Mouse (Mus musculus) liver, adult 2 months (tissue): ENCODE measurements at regions not wholly inside any gene's neighbourhood (a gene's known extent, or its start where the extent isn't known, plus 50 kb on each side); places are given as distances from the start of the nearest gene placed in this dataset.

Source experiments
- CTCF ChIP-seq: fragments of 200-500 bp; IDR thresholded peaks from 2 replicates; pipeline ENCODE4 v1.5.1; 2011; ENCODE audit warnings: low read depth, low read length, control low read depth
- POLR2A ChIP-seq: fragments of 200-500 bp; IDR thresholded peaks from 2 replicates; pipeline ENCODE4 v1.6.1; 2011; ENCODE audit warnings: low read length, control low read depth; ENCODE audit not compliant: insufficient read depth; ENCODE audit errors: extremely low read depth

- TF ChIP-seq CTCF (no peak; the same call in 1 of the 2 replicates), POLR2A (no peak)
Observed at GRCm38 (mm10) chr7:125181548-125181947, 262.9 kb upstream of the Kdm8 start.
